Mouse (Mus musculus) hindbrain, postnatal 0 days (tissue): Measurements from ENCODE around the gene Taf11. TPM values are rescaled to one million over a fixed set of nuclear protein-coding genes. Genes with fewer than 3 reads are reported as not detected.

Experiments used
- ATAC-seq: fragments of 200-750 bp; cut with Nextera tagmentation; 2 replicates; pipeline ENCODE4 v1.8.0; 2017; ENCODE audit warnings: mild to moderate bottlenecking, moderate TSS enrichment, moderate library complexity
- DNase-seq: peaks from one replicate; pipeline ENCODE4 v3.0.0-alpha.2; 2015; ENCODE audit warnings: low spot score
- H3K27ac ChIP-seq: fragments of 300-500 bp; sonication (generic); 2 replicates; pipeline ENCODE4 v1.5.1; 2014; ENCODE audit warnings: mild to moderate bottlenecking
- H3K27me3 ChIP-seq: fragments of 300-500 bp; sonication (generic); 2 replicates; pipeline ENCODE4 v1.6.1; 2014; ENCODE audit warnings: low read length, mixed read lengths; ENCODE audit not compliant: insufficient read depth
- H3K36me3 ChIP-seq: fragments of 300-500 bp; sonication (generic); 2 replicates; pipeline ENCODE4 v1.6.1; 2014; ENCODE audit warnings: low read length, mixed read lengths; ENCODE audit not compliant: insufficient read depth
- H3K4me1 ChIP-seq: fragments of 300-500 bp; sonication (generic); 2 replicates; pipeline ENCODE4 v1.6.1; 2014; ENCODE audit warnings: antibody characterized with exemption, low read length, mixed read lengths; ENCODE audit not compliant: insufficient read depth
- H3K4me2 ChIP-seq: fragments of 300-500 bp; sonication (generic); 2 replicates; pipeline ENCODE4 v1.6.1; 2014; ENCODE audit warnings: low read depth, mild to moderate bottlenecking, low read length, moderate library complexity, mixed read lengths
- H3K4me3 ChIP-seq: fragments of 300-500 bp; sonication (generic); 2 replicates; pipeline ENCODE4 v1.5.1; 2014; ENCODE audit warnings: low read length
- H3K9ac ChIP-seq: fragments of 300-500 bp; sonication (generic); replicated peaks from 2 replicates; pipeline ENCODE4 v1.6.1; 2014; ENCODE audit warnings: mild to moderate bottlenecking, low read length, moderate library complexity, mixed read lengths
- H3K9me3 ChIP-seq: fragments of 300-500 bp; sonication (generic); 2 replicates; pipeline ENCODE4 v1.6.1; 2016; ENCODE audit warnings: low read length, mixed read lengths
- CTCF ChIP-seq: IDR thresholded peaks from 2 replicates; pipeline ENCODE4 v1.5.1; 2016; ENCODE audit warnings: antibody characterized with exemption, control low read depth, low read depth
- WGBS: fragments of 180-500 bp; shearing (Covaris S2); extraction: QIAGEN DNeasy Blood & Tissue Kit; methylation state at CpG from one replicate; pipeline ENCODE4 v1.1.7; 2014; 5-methylcytosine and 5-hydroxymethylcytosine counted together
- polyA plus RNA-seq: library from polyadenylated mRNA; unstranded; fragments of >200 nt; fragmentation: Nextera tagmentation; extraction: Ambion mirVana; gene quantifications from 2 replicates; pipeline ENCODE4 v1.2.1, GENCODE M21; 2015
- total RNA-seq: library from RNA; depleted of rRNA; stranded (reverse); fragments of >200 nt; gene quantifications from 2 replicates; pipeline ENCODE4 v1.2.3, GENCODE M21; 2014

Gene Taf11
- total and polyA plus RNA-seq, 2 experiments from 2014 or later: 15.3 to 54.6 TPM

DNA sequence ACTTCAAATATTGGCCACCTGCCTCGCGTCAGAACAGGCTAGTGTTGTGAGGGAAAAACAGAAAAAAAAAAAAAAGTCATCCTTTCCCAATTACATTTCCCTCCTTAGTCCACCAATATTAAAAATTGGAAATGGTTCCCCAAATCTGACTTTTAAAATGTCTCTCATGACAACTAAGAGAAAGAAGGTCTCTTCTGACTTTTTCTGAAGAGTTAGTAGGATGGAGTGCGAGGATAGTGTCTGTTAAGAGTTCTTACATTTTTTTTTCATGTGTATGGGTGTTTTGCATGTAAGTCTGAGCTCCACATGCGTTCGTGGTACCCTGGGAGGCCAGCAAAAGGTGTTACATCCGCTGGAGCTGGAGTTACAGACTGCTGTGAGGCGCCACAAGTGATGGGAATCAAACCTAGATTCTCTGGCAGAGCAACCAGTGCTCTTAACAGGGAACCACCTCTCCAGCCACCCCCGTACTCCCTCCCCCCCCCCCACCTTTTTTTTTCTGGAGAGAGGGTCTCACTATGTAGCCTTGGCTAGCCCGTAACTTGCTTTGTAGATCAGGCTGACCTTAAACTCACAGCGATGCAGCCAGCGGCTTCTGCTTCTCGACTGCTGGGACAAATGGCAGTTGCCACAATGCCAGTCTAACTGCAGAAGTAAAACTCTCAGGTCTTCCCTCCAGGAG is 1.3 kb downstream of the Taf11 start:
- no peak; the same call in 1 of the 2 replicates for TF ChIP-seq CTCF
- ATAC-seq: no peak

DNA sequence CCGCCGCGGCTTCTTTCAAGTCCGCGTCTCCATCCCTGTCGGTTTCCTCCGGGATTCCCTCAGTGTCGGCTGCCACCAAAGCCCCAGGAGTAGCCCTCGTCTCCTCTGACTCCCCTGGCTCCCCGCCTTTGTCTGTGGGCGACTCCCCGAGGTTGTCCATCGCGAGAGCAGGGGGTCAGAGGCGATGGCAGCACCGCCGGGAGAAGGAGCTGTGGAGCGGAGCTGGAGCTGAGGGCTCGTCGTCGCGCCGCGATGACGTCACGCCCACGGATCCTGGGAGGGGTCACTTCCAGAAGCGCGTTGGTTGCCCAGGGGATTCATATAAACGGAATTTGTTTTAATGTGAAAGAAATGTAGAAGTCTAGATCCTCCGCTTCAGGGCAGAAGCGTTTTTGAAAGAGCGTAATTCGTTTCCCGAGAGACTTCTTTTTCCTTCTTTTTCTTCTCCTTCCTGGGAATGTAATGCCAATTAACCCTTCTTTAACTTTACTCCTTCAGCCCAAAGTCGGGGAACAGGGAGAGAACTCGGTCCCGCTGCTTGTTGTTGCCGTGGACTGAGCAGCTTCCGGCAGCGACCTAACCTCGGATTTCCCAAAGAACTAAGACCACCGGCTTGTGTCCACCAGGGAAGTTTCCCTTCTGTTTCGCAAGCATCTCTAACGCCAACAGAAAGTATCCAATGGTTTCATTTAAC is 2.0 kb downstream of the Taf11 start:
- ATAC-seq (peak; percentile 71), DNase-seq (peak; percentile 96)
- peaks cover 18% of the 10 kb centered on the region for H3K36me3 ChIP-seq
- no peaks in the 10 kb centered on the region for H3K9me3 ChIP-seq
- H3K9ac ChIP-seq: peak overlapping the region; percentile 90
- H3K4me2 ChIP-seq: peak overlapping the region; percentile 96
- H3K4me1 ChIP-seq: peaks cover 19% of the 10 kb centered on the region
- WGBS: under 1% methylated on average over 45 of the region's 45 CpGs
- H3K4me3 ChIP-seq: peak overlapping the region; percentile 92
- peak overlapping the region; percentile 77 for H3K27ac ChIP-seq
- H3K27me3 ChIP-seq: no peaks in the 10 kb centered on the region
- peak; percentile 59 for TF ChIP-seq CTCF

More for the DNA sequence above, 1.3 kb downstream of the Taf11 start:
- Histone ChIP-seq H3K9me3 (no peaks in the 10 kb centered on the region), H3K27me3 (no peaks in the 10 kb centered on the region), H3K4me2 (peak overlapping the region; percentile 96), H3K27ac (peak overlapping the region; percentile 91), H3K4me1 (peaks cover 19% of the 10 kb centered on the region), H3K4me3 (peak overlapping the region; percentile 92), H3K36me3 (peaks cover 11% of the 10 kb centered on the region; the same call in 1 of the 2 replicates), H3K9ac (peak overlapping the region; percentile 90)
- under 1% methylated on average over 11 of the region's 12 CpGs for WGBS
- no peak for DNase-seq

DNA sequence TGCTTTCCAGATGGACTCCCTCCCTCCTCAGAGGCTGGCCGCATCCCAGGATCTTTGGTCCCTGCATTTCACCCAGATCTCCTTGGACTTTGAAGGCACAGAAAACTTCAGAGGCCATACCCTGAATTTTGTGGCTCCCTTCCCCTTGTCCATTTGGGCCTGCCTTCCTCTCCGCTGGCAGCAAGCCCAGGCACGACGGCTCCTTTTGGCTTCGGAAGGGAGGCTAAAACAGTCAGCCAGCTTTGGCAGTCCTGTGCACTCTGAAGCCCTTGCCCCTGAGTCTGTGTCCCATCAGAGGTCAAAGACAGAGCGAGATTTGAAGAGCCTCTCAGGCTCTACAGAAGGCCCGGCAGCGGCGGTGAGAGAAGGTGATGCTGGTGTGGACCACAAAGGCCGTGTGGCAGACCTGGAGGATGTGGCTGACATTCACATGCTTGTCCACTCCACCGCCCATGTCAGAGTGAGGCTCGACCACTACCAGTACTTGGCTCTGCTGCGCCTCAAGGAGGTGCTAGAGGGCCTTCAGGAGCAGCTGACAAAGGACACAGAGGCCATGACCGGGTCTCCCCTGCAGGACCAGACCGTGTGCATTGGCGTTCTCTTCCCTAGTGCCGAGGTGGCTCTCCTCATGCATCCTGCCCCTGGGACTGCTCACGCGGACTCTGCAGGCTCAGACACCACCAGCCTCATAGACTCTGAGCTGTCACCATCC is 23.0 kb downstream of the Taf11 start:
- TF ChIP-seq CTCF: peak; percentile 40
- H3K9ac ChIP-seq: no peak overlapping the region
- no peak overlapping the region for H3K4me3 ChIP-seq
- H3K36me3 ChIP-seq: peaks cover 58% of the 10 kb centered on the region
- no peak overlapping the region for H3K27ac ChIP-seq
- no peaks in the 10 kb centered on the region for H3K4me1 ChIP-seq
- 78% methylated on average over 19 of the region's 19 CpGs for WGBS
- H3K27me3 ChIP-seq: no peaks in the 10 kb centered on the region
- no peaks in the 10 kb centered on the region for H3K9me3 ChIP-seq
- DNase-seq: peak; percentile 17
- 0 out of 2 replicates have a peak, but pooled peaks have one; percentile 21 for ATAC-seq
- no peak overlapping the region for H3K4me2 ChIP-seq

DNA sequence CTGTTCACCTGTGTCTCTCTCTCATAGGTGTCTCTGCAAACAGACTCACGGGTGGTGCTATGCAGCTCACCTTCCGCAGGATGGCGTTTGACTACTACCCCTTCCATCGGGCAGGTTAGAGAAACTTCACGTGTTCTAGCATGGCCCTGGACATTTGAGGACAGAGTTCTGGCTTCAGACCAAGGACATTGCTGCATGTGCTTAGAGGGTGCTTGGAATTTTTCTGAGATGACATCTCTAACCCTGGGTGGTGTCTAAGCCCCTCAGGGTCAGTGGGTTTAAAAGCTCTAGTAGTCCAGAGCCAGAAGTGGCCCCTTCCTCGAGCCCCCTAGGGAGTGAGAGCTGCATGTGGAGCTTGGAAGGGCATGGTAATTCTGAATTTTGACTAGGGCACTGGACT is 25.6 kb downstream of the Taf11 start:
- no peak overlapping the region for H3K27ac ChIP-seq
- H3K9me3 ChIP-seq: no peaks in the 10 kb centered on the region
- no peak overlapping the region for H3K4me2 ChIP-seq
- no peak for DNase-seq
- no peak for TF ChIP-seq CTCF
- ATAC-seq: no peak
- H3K9ac ChIP-seq: no peak overlapping the region
- H3K4me1 ChIP-seq: no peaks in the 10 kb centered on the region
- peaks cover 68% of the 10 kb centered on the region for H3K36me3 ChIP-seq
- 91% methylated on average over 6 of the region's 6 CpGs for WGBS
- H3K27me3 ChIP-seq: no peaks in the 10 kb centered on the region
- H3K4me3 ChIP-seq: no peak overlapping the region

DNA sequence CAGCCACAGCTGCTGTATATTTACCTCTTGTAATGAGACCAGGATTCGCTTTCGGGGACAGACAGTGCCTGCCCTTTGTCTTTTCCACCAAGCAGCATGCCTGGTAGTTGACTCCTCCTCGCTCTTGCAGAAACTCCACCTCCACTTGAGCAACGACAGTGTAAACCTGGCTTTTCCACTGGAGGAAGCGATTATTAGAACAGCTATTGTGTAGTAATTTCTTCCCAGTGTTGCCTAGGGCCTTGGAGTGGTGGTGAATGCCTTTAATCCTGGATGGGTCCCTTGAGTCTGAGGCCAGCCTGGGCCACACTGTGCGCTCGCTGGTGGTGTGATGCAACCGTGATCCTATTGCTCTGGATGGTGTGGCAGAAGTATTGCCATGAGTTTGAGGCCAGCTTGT is 26.5 kb downstream of the Taf11 start:
- no peak for ATAC-seq
- WGBS: 92% methylated on average over 8 of the region's 8 CpGs
- TF ChIP-seq CTCF: no peak
- Histone ChIP-seq H3K36me3 (peaks cover 67% of the 10 kb centered on the region), H3K4me2 (no peak overlapping the region), H3K27me3 (no peaks in the 10 kb centered on the region), H3K4me1 (no peaks in the 10 kb centered on the region), H3K27ac (no peak overlapping the region), H3K9me3 (no peaks in the 10 kb centered on the region), H3K4me3 (no peak overlapping the region), H3K9ac (no peak overlapping the region)
- DNase-seq: no peak

DNA sequence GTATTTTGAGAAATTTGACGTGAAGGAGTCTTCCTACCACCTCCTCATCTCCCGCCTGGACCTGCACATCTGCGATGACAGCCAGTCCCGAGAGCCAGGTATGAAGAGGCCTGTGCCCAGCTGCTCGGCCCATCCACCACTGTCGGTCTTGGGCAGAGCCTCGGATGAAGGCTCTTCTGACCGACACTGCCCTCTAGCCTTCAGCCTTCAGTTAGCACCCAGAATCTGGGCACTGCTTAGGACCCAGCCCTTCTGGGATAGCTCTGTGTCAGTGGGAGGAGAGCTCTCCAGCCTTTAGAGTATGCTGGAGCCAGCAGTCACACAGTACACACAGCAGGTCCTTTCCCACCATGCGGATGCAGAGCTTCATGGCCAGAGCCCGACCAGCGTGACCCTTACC is 28.1 kb downstream of the Taf11 start:
- H3K9me3 ChIP-seq: no peaks in the 10 kb centered on the region
- TF ChIP-seq CTCF: peak; percentile 59
- no peak overlapping the region for H3K4me2 ChIP-seq
- no peak overlapping the region for H3K4me3 ChIP-seq
- H3K4me1 ChIP-seq: no peaks in the 10 kb centered on the region
- DNase-seq (peak; percentile 42), ATAC-seq (peak; percentile 45; the same call in 1 of the 2 replicates)
- 64% methylated on average over 11 of the region's 11 CpGs for WGBS
- H3K36me3 ChIP-seq: peaks cover 53% of the 10 kb centered on the region
- H3K9ac ChIP-seq: no peak overlapping the region
- H3K27ac ChIP-seq: no peak overlapping the region
- H3K27me3 ChIP-seq: no peaks in the 10 kb centered on the region
